Mouse (Mus musculus): ENCODE measurements around the gene Tagap.

The Tagap gene

GRCm38 (mm10) chr17:7914596-7915227 is 11.1 kb upstream of the Tagap start:
- in situ Hi-C loops (cut with MboI, MseI): no loop called here

DNA sequence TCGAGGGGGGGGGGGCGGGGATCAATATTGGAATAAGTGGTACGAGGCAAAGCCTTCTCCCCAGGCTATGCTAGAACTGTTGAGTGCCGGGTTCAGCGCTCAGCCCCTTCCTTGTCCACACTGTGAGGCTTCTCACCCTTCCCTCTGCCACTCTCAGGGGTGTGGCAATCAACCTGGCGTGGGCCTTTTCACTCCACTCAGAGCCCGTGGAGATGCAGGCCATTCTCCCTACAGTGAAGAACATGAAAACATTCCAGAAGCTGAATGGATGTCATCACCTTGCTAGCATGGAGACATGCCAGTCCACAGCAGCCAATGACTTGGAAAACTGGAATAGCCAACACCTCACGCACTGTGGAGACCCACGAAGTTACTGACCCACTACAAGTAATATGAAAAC is 10.0 kb upstream of the Tagap start:
- in situ Hi-C loops (cut with MboI, MseI): no loop called here

GRCm38 (mm10) chr17:7916782-7917574 is 8.8 kb upstream of the Tagap start:
- in situ Hi-C loops (cut with MboI, MseI): no loop called here

DNA sequence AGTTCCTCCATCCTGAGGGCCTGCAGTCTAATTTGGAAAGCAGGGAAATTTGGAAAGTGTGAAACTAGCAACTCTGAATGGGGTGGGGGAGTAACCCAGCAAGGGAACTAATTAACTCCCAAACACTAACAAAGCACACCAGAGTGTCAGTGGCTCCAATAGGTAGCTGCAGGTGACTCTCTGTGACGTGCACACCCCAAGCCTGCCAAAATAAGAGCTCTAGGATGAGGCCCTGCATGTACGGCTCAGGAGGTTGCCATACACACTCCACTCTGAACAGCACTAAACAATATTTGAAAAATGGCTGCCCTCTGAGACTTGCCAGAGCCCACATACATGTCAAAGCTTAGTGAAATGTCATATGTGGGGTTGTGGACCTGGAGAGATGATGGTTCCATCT is 7.4 kb upstream of the Tagap start:
- in situ Hi-C loops (cut with MboI, MseI): no loop called here

GRCm38 (mm10) chr17:7919209-7919608 is 6.6 kb upstream of the Tagap start:
- in situ Hi-C loops (cut with MboI, MseI): no loop called here

DNA sequence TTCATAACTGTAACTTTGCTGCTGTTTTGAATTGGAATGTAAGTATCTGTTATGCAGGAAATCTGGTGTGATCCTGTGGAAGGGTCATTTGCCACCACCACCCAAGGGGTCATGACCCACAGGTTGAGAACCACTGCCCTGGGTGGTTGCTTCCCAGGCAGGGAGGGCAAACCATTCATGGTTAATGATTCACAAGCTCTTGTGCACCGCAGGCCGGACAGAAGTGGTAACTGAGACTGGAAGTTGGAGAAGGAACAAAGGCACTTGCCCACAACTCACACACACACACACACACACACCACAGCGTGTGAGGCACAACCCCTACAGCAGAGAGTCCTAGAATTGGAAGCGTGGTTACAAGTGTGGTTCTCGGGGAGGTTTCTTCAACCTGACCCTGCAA is 3.2 kb upstream of the Tagap start:
- in situ Hi-C loops (cut with MboI, MseI): no loop called here

- in situ Hi-C loops (cut with MboI, MseI): no loop called here
Observed at GRCm38 (mm10) chr17:7924185-7924725, 1.5 kb upstream of the Tagap start.

DNA sequence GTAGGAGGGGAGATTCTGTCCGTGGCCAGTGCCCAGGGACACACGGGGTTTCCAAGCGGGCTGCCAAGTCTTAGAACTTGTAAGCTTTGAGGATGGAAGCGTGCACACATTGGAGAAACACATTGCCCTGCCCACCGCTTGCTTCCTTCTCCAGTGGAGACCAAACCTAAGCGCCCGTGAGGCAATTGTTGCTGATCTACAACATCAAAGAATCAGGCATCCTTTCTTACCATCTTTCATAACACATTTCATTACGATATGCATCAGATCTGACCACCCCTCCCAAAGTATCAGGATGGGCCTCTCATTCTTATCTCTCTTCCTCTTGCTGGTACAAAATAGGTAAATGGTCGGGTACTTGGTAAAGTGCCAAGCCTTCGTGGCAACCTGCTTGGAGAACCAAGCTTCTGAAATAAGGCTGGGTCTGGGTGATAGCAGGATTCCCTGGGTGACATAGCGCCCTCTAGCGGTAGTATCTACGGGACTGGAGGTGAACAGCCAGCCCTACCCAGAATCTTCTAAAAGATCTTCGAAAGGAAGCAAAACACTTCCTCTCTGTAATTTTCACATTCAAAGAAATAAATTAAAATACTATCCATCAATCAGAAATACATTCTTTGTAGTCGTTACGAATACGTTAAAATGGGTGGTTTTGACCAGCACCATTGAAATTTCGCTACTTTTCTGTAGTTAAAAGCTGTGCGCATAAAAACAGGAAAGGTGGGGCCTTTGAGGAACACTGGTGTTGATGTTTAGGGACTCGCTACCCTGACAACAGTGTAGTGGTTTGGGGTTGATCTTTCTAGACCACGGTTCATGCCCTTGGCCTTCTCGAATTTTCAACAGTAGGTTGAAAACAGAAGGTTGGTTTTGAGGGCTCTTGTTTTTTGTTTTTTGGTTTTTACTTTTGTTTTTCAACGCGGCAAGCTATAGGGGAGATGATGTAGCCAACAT is 2.1 kb downstream of the Tagap start:
- in situ Hi-C loops (cut with MboI, MseI): loop anchor here (5.0 to 25.0 kb wide), 2 partner anchors 56 to 109 kb away; no protein-coding TSS in a partner anchor

DNA sequence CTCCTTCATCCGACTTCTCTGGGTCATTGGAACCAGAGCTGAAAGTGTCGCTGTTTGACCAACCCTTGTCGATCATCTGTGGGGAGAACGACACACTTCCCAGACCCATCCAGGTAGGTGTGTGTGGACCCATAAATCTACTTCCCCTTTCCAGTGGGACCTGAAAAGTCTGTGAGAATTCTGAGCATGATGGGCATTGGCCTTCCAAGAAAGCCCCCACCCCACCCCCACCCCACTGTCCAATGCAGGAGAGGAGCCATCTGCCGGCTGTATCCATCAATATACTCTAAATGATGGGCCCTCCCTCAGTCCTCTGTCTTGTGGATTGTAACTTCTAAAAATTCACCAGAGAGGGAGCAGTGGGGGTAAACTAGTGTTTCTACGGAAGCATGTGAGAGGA is 2.9 kb downstream of the Tagap start:
- in situ Hi-C loops (cut with MboI, MseI): loop anchor here (5.0 to 25.0 kb wide), 2 partner anchors 56 to 109 kb away; no protein-coding TSS in a partner anchor

GRCm38 (mm10) chr17:7929279-7929678 is 3.5 kb downstream of the Tagap start:
- in situ Hi-C loops (cut with MboI, MseI): loop anchor here (5.0 to 25.0 kb wide), 2 partner anchors 57 to 108 kb away; no protein-coding TSS in a partner anchor

GRCm38 (mm10) chr17:7931096-7931990 is 5.5 kb downstream of the Tagap start:
- in situ Hi-C loops (cut with MboI, MseI): loop anchor here (25.0 kb wide), 1 partner anchor 106 kb away; no protein-coding TSS in a partner anchor

GRCm38 (mm10) chr17:7932121-7932520 is 6.3 kb downstream of the Tagap start:
- in situ Hi-C loops (cut with MboI, MseI): loop anchor here (25.0 kb wide), 1 partner anchor 105 kb away; no protein-coding TSS in a partner anchor

DNA sequence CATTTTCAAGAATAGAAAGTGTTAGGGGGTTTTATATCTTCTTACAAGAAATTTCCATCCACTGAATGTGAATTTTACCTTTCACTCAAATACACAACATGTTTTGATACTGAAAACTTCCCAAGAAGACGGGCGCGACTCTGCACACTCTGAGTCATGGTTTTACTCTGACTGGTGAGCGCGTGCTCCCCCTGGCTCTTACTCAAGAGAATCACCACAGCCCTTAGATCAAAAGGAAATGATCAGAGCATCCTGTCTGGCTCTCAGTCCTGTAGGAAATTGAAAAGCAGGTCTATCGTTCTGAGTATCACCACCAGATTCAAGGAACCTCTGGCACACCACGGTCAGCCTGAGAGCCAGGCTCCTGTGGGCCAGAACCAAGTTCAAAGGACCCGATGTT is 13.8 kb downstream of the Tagap start:
- in situ Hi-C loops (cut with MboI, MseI): loop anchor here (10.0 to 25.0 kb wide), 2 partner anchors 98 to 995 kb away; partner anchors contain the start of gene Rsph3b

- in situ Hi-C loops (cut with MboI, MseI): loop anchor here (10.0 to 25.0 kb wide), 2 partner anchors 92 to 1001 kb away; partner anchors contain the start of gene Rsph3b
Observed at GRCm38 (mm10) chr17:7945117-7946052, 19.6 kb downstream of the Tagap start, which contains the start of gene Rsph3a. Rsph3a (plus strand) TSS chr17:7945614.

- in situ Hi-C loops (cut with MboI, MseI): loop anchor here (10.0 to 25.0 kb wide), 2 partner anchors 91 to 1001 kb away; partner anchors contain the start of gene Rsph3b
Observed at GRCm38 (mm10) chr17:7946053-7946627, 20.3 kb downstream of the Tagap start.

DNA sequence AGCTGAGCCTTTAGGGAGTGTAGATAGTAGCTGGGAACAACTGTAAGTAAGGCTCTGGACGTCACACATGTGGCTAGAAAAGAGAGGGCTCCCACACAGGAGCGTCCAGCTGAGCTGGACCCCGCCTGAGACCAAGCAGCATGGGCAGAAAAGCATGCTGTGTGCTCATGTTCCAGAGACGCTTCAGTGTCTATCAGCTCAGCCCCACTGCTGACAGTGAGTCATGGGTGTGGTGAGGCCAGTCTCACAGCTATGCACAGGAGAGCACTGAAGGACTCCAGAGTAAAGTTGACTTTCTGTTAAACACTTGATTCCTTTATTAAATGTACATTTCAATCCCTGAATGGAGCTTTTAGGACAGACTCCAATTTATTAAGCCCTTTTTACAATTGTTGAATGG is 25.5 kb downstream of the Tagap start:
- in situ Hi-C loops (cut with MboI, MseI): loop anchor here (25.0 kb wide), 1 partner anchor 1214 kb away; no protein-coding TSS in a partner anchor

- in situ Hi-C loops (cut with MboI, MseI): loop anchor here (25.0 kb wide), 1 partner anchor 1220 kb away; no protein-coding TSS in a partner anchor
Observed at GRCm38 (mm10) chr17:7957242-7957641, 31.4 kb downstream of the Tagap start.

- in situ Hi-C loops (cut with MboI, MseI): loop anchor here (5.0 to 25.0 kb wide), 2 partner anchors 1036 to 1226 kb away; no protein-coding TSS in a partner anchor
Observed at GRCm38 (mm10) chr17:7963333-7963732, 37.5 kb downstream of the Tagap start.
